Mouse (Mus musculus): ENCODE data around the gene Rin1.

GRCm38 (mm10) chr19:5095887-5096474 is 45.7 kb downstream of the Rin1 start:
- TF ChIP-seq CTCF (IDR thresholded peaks at IDR 0.05; ENCODE audit: extremely low read depth, insufficient read depth, insufficient read length, insufficient replicate concordance) (no peak), POLR2A (IDR thresholded peaks at IDR 0.05; ENCODE audit: low read depth, low read length) (no peak)

Data from spleen, adult 2 months (tissue).